Mouse (Mus musculus): ENCODE data around the gene Gtf2f2. TPM values are rescaled to one million over a fixed set of nuclear protein-coding genes. Genes with fewer than 3 reads are reported as not detected.

Gene Gtf2f2
- polyA plus RNA-seq, 1 experiment from 2014 or later = 58.2 TPM

GRCm38 (mm10) chr14:75985112-75985511, 25.6 kb downstream of the Gtf2f2 start:
- H3K4me2 ChIP-seq (ENCODE audit: low read length) = no peak overlapping the region
- no peak overlapping the region for H3K9ac ChIP-seq (ENCODE audit: low read length)
- H3K36me3 ChIP-seq (ENCODE audit: control insufficient read depth, insufficient read depth, low read length) = 0 out of 2 replicates have a peak, but pooled peaks cover 3% of the 10 kb centered on the region
- no peaks in the 10 kb centered on the region for H3K9me3 ChIP-seq (replicated peaks; ENCODE audit: control insufficient read depth, low read length)
- H3K27ac ChIP-seq (ENCODE audit: low read depth, low read length) = no peak overlapping the region
- H3K27me3 ChIP-seq (replicated peaks; ENCODE audit: control insufficient read depth, insufficient read depth, low read length) = no peaks in the 10 kb centered on the region
- DNase-seq (ENCODE audit: low spot score) = no peak
- ATAC-seq = no peak
- no peaks in the 10 kb centered on the region for H3K4me1 ChIP-seq (ENCODE audit: control insufficient read depth, insufficient read depth, low read length)
- WGBS = 63% methylated on average over 4 of the region's 4 CpGs
- H3K4me3 ChIP-seq (ENCODE audit: low read depth, low read length) = no peak overlapping the region

DNA sequence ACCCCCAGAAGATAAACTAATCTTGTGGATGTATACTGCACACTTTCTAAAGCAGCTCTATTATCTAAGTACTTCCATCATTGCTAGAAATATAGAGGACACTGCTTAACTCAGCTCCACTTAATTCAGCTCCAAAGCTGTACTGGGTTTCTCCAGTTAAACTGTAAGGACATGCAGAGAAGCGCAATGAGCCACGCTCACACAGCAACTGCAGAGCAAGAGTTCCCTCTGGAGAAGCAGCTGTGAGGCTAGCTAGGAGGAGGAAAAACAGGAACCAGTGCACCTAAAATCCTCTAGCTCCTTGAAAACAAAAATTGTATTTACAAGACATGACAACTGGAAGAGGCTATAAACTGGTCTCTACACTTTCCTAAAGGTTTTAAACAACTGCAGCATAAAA, 26.8 kb downstream of the Gtf2f2 start:
- 86% methylated on average over 2 of the region's 2 CpGs for WGBS
- Histone ChIP-seq H3K4me3 (ENCODE audit: low read depth, low read length) (no peak overlapping the region), H3K27ac (ENCODE audit: low read depth, low read length) (no peak overlapping the region), H3K4me2 (ENCODE audit: low read length) (no peak overlapping the region), H3K9ac (ENCODE audit: low read length) (no peak overlapping the region), H3K27me3 (replicated peaks; ENCODE audit: control insufficient read depth, insufficient read depth, low read length) (no peaks in the 10 kb centered on the region), H3K36me3 (ENCODE audit: control insufficient read depth, insufficient read depth, low read length) (0 out of 2 replicates have a peak, but pooled peaks cover 3% of the 10 kb centered on the region), H3K9me3 (replicated peaks; ENCODE audit: control insufficient read depth, low read length) (no peaks in the 10 kb centered on the region), H3K4me1 (ENCODE audit: control insufficient read depth, insufficient read depth, low read length) (no peaks in the 10 kb centered on the region)
- ATAC-seq (no peak), DNase-seq (ENCODE audit: low spot score) (no peak)

DNA sequence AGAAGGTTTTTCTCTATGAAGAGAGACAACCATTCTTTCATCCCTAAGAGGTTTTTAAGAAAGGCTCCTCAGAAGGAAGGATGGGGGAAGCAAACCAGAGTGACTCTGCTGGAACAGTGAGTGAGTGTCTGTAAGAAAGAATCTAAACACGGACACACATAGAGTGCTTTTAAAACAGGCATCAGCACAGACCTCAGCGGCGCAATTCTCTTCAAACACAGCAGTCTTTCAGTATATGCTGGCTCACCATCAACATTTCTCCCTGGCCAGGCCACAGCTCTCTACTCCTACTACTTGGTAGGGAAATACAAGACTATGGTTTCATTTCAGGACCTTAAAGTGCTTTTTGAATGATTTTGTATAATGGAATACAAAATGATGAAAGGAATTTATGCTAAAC, 29.4 kb downstream of the Gtf2f2 start:
- no peaks in the 10 kb centered on the region for H3K36me3 ChIP-seq (ENCODE audit: control insufficient read depth, insufficient read depth, low read length)
- H3K4me2 ChIP-seq (ENCODE audit: low read length) = no peak overlapping the region
- no peak overlapping the region for H3K27ac ChIP-seq (ENCODE audit: low read depth, low read length)
- WGBS = 92% methylated on average over 3 of the region's 3 CpGs
- no peak overlapping the region for H3K9ac ChIP-seq (ENCODE audit: low read length)
- H3K9me3 ChIP-seq (replicated peaks; ENCODE audit: control insufficient read depth, low read length) = no peaks in the 10 kb centered on the region
- H3K27me3 ChIP-seq (replicated peaks; ENCODE audit: control insufficient read depth, insufficient read depth, low read length) = no peaks in the 10 kb centered on the region
- ATAC-seq (no peak), DNase-seq (ENCODE audit: low spot score) (no peak)
- no peaks in the 10 kb centered on the region for H3K4me1 ChIP-seq (ENCODE audit: control insufficient read depth, insufficient read depth, low read length)
- H3K4me3 ChIP-seq (ENCODE audit: low read depth, low read length) = no peak overlapping the region

DNA sequence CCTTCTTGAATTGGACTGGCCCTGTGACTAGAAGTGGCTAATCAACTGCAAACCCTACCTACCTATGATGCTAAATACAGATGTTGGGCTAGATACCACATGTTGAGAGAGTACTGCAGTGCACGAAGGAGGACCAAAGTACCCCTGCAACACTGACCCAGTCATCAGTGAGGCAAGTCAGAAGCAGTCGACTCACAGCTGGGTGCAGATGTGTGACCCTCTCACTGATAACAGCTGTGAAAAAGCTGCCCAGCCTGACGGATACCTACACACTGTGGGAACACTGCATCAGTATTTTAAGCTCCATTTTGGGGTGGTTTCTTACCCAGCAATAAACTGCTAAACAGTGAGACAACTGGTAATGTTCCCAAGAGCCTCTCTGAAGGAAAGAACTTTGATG, 34.6 kb downstream of the Gtf2f2 start:
- no peaks in the 10 kb centered on the region for H3K9me3 ChIP-seq (replicated peaks; ENCODE audit: control insufficient read depth, low read length)
- no peak overlapping the region for H3K4me2 ChIP-seq (ENCODE audit: low read length)
- no peak overlapping the region for H3K27ac ChIP-seq (ENCODE audit: low read depth, low read length)
- no peak overlapping the region for H3K4me3 ChIP-seq (ENCODE audit: low read depth, low read length)
- WGBS = 69% methylated on average over 3 of the region's 3 CpGs
- H3K36me3 ChIP-seq (ENCODE audit: control insufficient read depth, insufficient read depth, low read length) = no peaks in the 10 kb centered on the region
- ATAC-seq (no peak), DNase-seq (ENCODE audit: low spot score) (no peak)
- no peaks in the 10 kb centered on the region for H3K27me3 ChIP-seq (replicated peaks; ENCODE audit: control insufficient read depth, insufficient read depth, low read length)
- H3K9ac ChIP-seq (ENCODE audit: low read length) = no peak overlapping the region
- no peaks in the 10 kb centered on the region for H3K4me1 ChIP-seq (ENCODE audit: control insufficient read depth, insufficient read depth, low read length)

- ATAC-seq (no peak), DNase-seq (ENCODE audit: low spot score) (no peak)
- H3K36me3 ChIP-seq (ENCODE audit: control insufficient read depth, insufficient read depth, low read length) = no peaks in the 10 kb centered on the region
- H3K9me3 ChIP-seq (replicated peaks; ENCODE audit: control insufficient read depth, low read length) = no peaks in the 10 kb centered on the region
- no peak overlapping the region for H3K4me2 ChIP-seq (ENCODE audit: low read length)
- H3K4me3 ChIP-seq (ENCODE audit: low read depth, low read length) = no peak overlapping the region
- H3K27ac ChIP-seq (ENCODE audit: low read depth, low read length) = no peak overlapping the region
- H3K27me3 ChIP-seq (replicated peaks; ENCODE audit: control insufficient read depth, insufficient read depth, low read length) = no peaks in the 10 kb centered on the region
- 87% methylated on average over 5 of the region's 5 CpGs for WGBS
- peaks cover 7% of the 10 kb centered on the region for H3K4me1 ChIP-seq (ENCODE audit: control insufficient read depth, insufficient read depth, low read length)
- no peak overlapping the region for H3K9ac ChIP-seq (ENCODE audit: low read length)
These were observed 43.4 kb downstream of the Gtf2f2 start for GRCm38 (mm10) chr14:75967291-75967690.

GRCm38 (mm10) chr14:75964433-75964832, 46.2 kb downstream of the Gtf2f2 start:
- no peaks in the 10 kb centered on the region for H3K9me3 ChIP-seq (replicated peaks; ENCODE audit: control insufficient read depth, low read length)
- DNase-seq (ENCODE audit: low spot score) (no peak), ATAC-seq (no peak)
- peak overlapping the region; percentile 46; the same call in 1 of the 2 replicates for H3K4me2 ChIP-seq (ENCODE audit: low read length)
- H3K4me3 ChIP-seq (ENCODE audit: low read depth, low read length) = no peak overlapping the region
- H3K36me3 ChIP-seq (ENCODE audit: control insufficient read depth, insufficient read depth, low read length) = no peaks in the 10 kb centered on the region
- no peak overlapping the region for H3K27ac ChIP-seq (ENCODE audit: low read depth, low read length)
- H3K27me3 ChIP-seq (replicated peaks; ENCODE audit: control insufficient read depth, insufficient read depth, low read length) = no peaks in the 10 kb centered on the region
- peaks cover 8% of the 10 kb centered on the region for H3K4me1 ChIP-seq (ENCODE audit: control insufficient read depth, insufficient read depth, low read length)
- H3K9ac ChIP-seq (ENCODE audit: low read length) = no peak overlapping the region
- WGBS = 97% methylated on average over 1 of the region's 1 CpGs

- Histone ChIP-seq H3K27me3 (replicated peaks; ENCODE audit: control insufficient read depth, insufficient read depth, low read length) (no peaks in the 10 kb centered on the region), H3K9me3 (replicated peaks; ENCODE audit: control insufficient read depth, low read length) (no peaks in the 10 kb centered on the region), H3K9ac (ENCODE audit: low read length) (0 out of 2 replicates have a peak overlapping the region, but pooled peaks have one; percentile 37), H3K4me3 (ENCODE audit: low read depth, low read length) (0 out of 2 replicates have a peak overlapping the region, but pooled peaks have one; percentile 20), H3K36me3 (ENCODE audit: control insufficient read depth, insufficient read depth, low read length) (no peaks in the 10 kb centered on the region), H3K27ac (ENCODE audit: low read depth, low read length) (no peak overlapping the region), H3K4me1 (ENCODE audit: control insufficient read depth, insufficient read depth, low read length) (peaks cover 8% of the 10 kb centered on the region), H3K4me2 (ENCODE audit: low read length) (peak overlapping the region; percentile 46)
- no peak for ATAC-seq
- 26% methylated on average over 5 of the region's 5 CpGs for WGBS
- peak; percentile 22 for DNase-seq (ENCODE audit: low spot score)
These were observed 46.7 kb downstream of the Gtf2f2 start for GRCm38 (mm10) chr14:75964000-75964399.

DNA sequence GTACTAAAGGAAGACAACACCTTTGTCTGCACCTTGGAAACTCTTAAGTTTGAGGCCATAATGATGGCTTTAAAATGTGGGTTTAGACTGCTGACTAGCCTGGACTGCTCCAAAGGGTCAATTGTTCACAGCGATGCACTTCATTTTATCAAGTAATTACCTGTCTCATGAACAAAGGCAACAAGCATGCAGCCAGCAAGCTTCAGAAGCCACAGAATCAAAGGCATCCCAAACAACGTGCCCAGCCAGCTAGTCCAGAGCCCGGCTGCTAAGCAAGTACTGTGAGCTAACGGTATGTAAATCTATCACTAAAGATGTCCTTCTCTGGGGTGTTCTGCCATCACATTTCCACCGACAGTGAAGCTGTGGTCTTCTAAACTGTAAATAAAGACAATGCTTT, 47.5 kb downstream of the Gtf2f2 start:
- no peaks in the 10 kb centered on the region for H3K27me3 ChIP-seq (replicated peaks; ENCODE audit: control insufficient read depth, insufficient read depth, low read length)
- peak; percentile 49 for DNase-seq (ENCODE audit: low spot score)

GRCm38 (mm10) chr14:75962250-75962649, 48.4 kb downstream of the Gtf2f2 start:
- Histone ChIP-seq H3K9ac (ENCODE audit: low read length) (no peak overlapping the region), H3K27me3 (replicated peaks; ENCODE audit: control insufficient read depth, insufficient read depth, low read length) (no peaks in the 10 kb centered on the region), H3K4me2 (ENCODE audit: low read length) (peak overlapping the region; percentile 46), H3K36me3 (ENCODE audit: control insufficient read depth, insufficient read depth, low read length) (no peaks in the 10 kb centered on the region), H3K4me3 (ENCODE audit: low read depth, low read length) (peak overlapping the region; percentile 20), H3K9me3 (replicated peaks; ENCODE audit: control insufficient read depth, low read length) (no peaks in the 10 kb centered on the region), H3K27ac (ENCODE audit: low read depth, low read length) (peak overlapping the region; percentile 44; the same call in 1 of the 2 replicates), H3K4me1 (ENCODE audit: control insufficient read depth, insufficient read depth, low read length) (peaks cover 8% of the 10 kb centered on the region)
- peak; percentile 82; the same call in 1 of the 2 replicates for ATAC-seq
- WGBS = 34% methylated on average over 9 of the region's 9 CpGs
- DNase-seq (ENCODE audit: low spot score) = peak; percentile 84

More for the DNA sequence above, 47.5 kb downstream of the Gtf2f2 start:
- Histone ChIP-seq H3K36me3 (ENCODE audit: control insufficient read depth, insufficient read depth, low read length) (no peaks in the 10 kb centered on the region), H3K9ac (ENCODE audit: low read length) (peak overlapping the region; percentile 55), H3K9me3 (replicated peaks; ENCODE audit: control insufficient read depth, low read length) (no peaks in the 10 kb centered on the region), H3K4me2 (ENCODE audit: low read length) (peak overlapping the region; percentile 46), H3K27ac (ENCODE audit: low read depth, low read length) (peak overlapping the region; percentile 55; the same call in 1 of the 2 replicates), H3K4me3 (ENCODE audit: low read depth, low read length) (peak overlapping the region; percentile 20), H3K4me1 (ENCODE audit: control insufficient read depth, insufficient read depth, low read length) (peaks cover 8% of the 10 kb centered on the region)
- WGBS = 13% methylated on average over 5 of the region's 5 CpGs
- ATAC-seq = peak; percentile 32; the same call in 1 of the 2 replicates
